ENCODE assay signal across 1 mouse cellular context in genomic region chr13:102700176-102700575, GRCm38 (mm10).
TF ChIP-seq lines count a peak whose summit lies in the region.

No protein-coding gene starts in this region.

TF ChIP-seq in CH12.LX, 34 proteins besides CTCF, POLR2A, EP300 and RAD21 (continued from another document):
- TF ChIP-seq JUND (conservative IDR thresholded peaks at IDR 0.05; ENCODE audit: low read depth, low read length) (no peak), MYC (IDR thresholded peaks at IDR 0.05; ENCODE audit: low read depth, low read length) (no peak), IRF4 (IDR thresholded peaks at IDR 0.05; ENCODE audit: low read depth, low read length) (no peak), USF1 (IDR thresholded peaks at IDR 0.05; ENCODE audit: low read depth, low read length) (no peak), USF2 (conservative IDR thresholded peaks at IDR 0.05; ENCODE audit: low read depth, low read length) (no peak), ZNF384 (IDR thresholded peaks at IDR 0.05; ENCODE audit: low read depth, low read length) (no peak)
